Mouse (Mus musculus): Measurements from ENCODE around the gene Dpm2. TPM values are rescaled to one million over a fixed set of nuclear protein-coding genes. Genes with fewer than 3 reads are reported as not detected.

Dpm2 gene
- 100 and 110 TPM in 2 replicates for polyA plus RNA-seq (2012; rRNA removed)

DNA sequence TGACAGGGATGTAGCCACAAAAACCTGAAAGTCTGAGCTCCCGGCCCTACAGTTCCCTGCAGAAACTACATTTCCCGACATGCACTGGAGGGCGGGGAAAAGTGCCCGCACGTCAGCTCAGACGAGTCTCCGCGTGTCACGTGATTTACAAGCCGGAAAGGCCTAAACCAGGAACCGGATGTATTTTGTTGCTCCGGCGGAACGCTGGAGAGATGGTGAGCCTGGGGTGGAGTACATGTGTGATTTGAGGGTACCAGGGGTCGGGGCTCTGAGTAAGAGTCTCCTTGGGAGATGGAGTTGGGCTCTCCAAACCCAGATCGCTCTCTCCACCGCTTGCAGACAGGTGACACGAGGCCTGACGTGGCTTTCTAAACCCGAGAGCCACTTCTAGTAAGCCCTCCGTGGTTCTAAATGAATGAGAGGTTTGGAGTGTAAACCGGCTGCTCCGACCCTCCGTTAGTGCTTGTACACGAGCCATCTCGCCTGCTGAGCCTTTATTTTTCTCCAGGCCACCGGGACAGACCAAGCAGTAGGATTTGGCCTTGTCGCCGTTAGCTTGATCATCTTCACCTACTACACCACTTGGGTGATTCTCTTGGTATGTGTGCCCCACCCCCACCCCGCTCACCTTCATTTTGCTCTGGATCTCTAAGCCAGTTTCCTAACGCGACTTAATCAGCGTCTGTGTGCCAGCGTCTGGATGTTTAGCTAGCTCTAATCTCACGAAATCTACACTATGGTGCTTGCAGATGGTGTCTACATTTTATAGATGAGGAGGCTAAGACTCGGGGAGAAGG, at the start of gene Dpm2:
Dpm2 (plus strand) TSS at position 161 of the 797 bp plus-strand sequence.
- TF ChIP-seq CTCF (IDR thresholded peaks at IDR 0.05; ENCODE audit: control insufficient read depth, insufficient read depth, insufficient replicate concordance, low read depth, low read length), result no peak
- peak; percentile 63 for TF ChIP-seq POLR2A (IDR thresholded peaks at IDR 0.05; ENCODE audit: control insufficient read depth, low read depth, low read length)
- peaks cover 2% of the 10 kb centered on the region for H3K27me3 ChIP-seq (ENCODE audit: control insufficient read depth, insufficient read depth, low read length)
- no peaks in the 10 kb centered on the region for H3K36me3 ChIP-seq (ENCODE audit: control insufficient read depth, insufficient read depth, low read length)
- H3K4me1 ChIP-seq (ENCODE audit: control insufficient read depth, insufficient read depth, low read length), result peaks cover 4% of the 10 kb centered on the region
- peak within 1 kb of the TSS; percentile 78 for H3K4me3 ChIP-seq (ENCODE audit: control insufficient read depth, low read depth, low read length)
- H3K27ac ChIP-seq (ENCODE audit: control insufficient read depth, insufficient read depth, low read depth, low read length), result peak within 1 kb of the TSS; percentile 57

DNA sequence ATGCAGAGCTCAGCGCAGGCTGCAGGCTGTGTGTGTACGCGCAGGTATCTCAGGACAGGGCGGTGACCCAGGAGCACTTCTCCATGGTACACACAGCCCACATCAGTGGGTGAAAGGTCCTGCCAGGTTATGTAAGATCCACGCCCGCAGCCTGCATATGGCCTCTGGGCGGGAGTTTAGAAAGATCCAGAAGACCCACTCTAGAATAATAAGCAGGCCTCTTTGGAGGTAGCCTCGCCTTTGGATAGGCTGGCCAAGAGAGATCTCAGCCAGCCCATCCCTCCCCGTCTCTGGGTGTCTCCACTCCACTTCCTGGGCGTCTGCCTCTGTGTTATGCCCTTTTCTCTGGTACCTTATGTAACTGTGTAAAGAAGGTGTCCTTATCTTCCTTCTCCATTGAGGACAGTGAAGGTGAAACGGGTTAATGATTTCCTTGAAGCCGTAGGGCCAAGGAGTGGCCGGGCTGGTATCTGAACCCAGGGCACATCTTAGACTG, 46.1 kb upstream of the Dpm2 start:
- Histone ChIP-seq H3K27ac (ENCODE audit: control insufficient read depth, insufficient read depth, low read depth, low read length) (no peak overlapping the region), H3K4me1 (ENCODE audit: control insufficient read depth, insufficient read depth, low read length) (peaks cover 2% of the 10 kb centered on the region; the same call in 1 of the 2 replicates), H3K36me3 (ENCODE audit: control insufficient read depth, insufficient read depth, low read length) (no peaks in the 10 kb centered on the region), H3K4me3 (ENCODE audit: control insufficient read depth, low read depth, low read length) (no peak overlapping the region), H3K27me3 (ENCODE audit: control insufficient read depth, insufficient read depth, low read length) (no peaks in the 10 kb centered on the region)
- TF ChIP-seq CTCF (IDR thresholded peaks at IDR 0.05; ENCODE audit: control insufficient read depth, insufficient read depth, insufficient replicate concordance, low read depth, low read length) (no peak), POLR2A (IDR thresholded peaks at IDR 0.05; ENCODE audit: control insufficient read depth, low read depth, low read length) (no peak)

DNA sequence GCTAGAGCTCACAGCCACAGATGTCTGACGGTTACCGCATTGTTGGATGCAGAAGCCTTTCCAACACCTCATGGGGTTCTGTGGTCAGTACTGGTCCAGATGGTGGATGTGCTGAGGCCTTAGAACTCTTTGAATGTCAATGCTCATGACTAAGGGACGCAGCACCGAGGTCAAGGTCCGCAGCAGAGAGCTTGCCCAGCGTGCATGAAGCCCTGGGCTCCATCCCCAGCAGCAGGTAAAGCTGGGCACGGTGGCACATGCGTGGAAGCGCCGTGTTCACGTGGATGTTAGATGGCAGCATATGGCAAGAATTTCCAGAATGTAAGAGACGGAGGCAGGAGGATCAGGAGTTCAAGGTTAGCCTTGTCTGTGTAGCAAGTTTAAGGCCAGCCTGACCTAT, 44.8 kb upstream of the Dpm2 start:
- no peaks in the 10 kb centered on the region for H3K4me1 ChIP-seq (ENCODE audit: control insufficient read depth, insufficient read depth, low read length)
- H3K36me3 ChIP-seq (ENCODE audit: control insufficient read depth, insufficient read depth, low read length), result no peaks in the 10 kb centered on the region
- no peak overlapping the region for H3K27ac ChIP-seq (ENCODE audit: control insufficient read depth, insufficient read depth, low read depth, low read length)
- TF ChIP-seq POLR2A (IDR thresholded peaks at IDR 0.05; ENCODE audit: control insufficient read depth, low read depth, low read length) (no peak), CTCF (IDR thresholded peaks at IDR 0.05; ENCODE audit: control insufficient read depth, insufficient read depth, insufficient replicate concordance, low read depth, low read length) (no peak)
- no peaks in the 10 kb centered on the region for H3K27me3 ChIP-seq (ENCODE audit: control insufficient read depth, insufficient read depth, low read length)
- no peak overlapping the region for H3K4me3 ChIP-seq (ENCODE audit: control insufficient read depth, low read depth, low read length)

DNA sequence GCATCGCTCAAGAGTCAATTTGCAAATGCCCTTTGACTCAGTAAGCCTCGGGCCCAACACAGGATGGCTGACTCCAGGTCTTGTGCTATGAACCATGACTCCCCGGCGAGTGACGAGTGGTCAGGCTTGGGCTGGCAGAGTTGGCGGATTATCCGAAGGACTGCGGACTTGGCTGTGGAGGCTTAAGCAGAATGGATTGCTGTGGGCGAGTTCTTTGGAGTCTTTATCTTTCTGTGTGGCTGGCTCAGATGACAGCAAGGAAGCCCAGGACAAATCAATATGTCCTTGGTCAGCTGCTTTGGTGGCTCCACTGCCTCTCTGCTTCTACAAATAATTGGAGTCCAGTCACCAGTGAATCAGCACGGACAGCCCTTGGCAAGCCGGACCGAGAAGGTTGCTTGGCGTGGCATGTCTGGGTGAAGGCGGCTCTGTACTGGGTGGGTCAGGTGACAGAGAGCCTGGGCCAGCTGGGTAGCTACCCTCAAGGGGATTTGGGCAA, 43.1 kb upstream of the Dpm2 start:
- H3K27me3 ChIP-seq (ENCODE audit: control insufficient read depth, insufficient read depth, low read length), result no peaks in the 10 kb centered on the region
- TF ChIP-seq CTCF (IDR thresholded peaks at IDR 0.05; ENCODE audit: control insufficient read depth, insufficient read depth, insufficient replicate concordance, low read depth, low read length) (no peak), POLR2A (IDR thresholded peaks at IDR 0.05; ENCODE audit: control insufficient read depth, low read depth, low read length) (no peak)
- H3K36me3 ChIP-seq (ENCODE audit: control insufficient read depth, insufficient read depth, low read length), result no peaks in the 10 kb centered on the region
- no peaks in the 10 kb centered on the region for H3K4me1 ChIP-seq (ENCODE audit: control insufficient read depth, insufficient read depth, low read length)
- no peak overlapping the region for H3K4me3 ChIP-seq (ENCODE audit: control insufficient read depth, low read depth, low read length)
- H3K27ac ChIP-seq (ENCODE audit: control insufficient read depth, insufficient read depth, low read depth, low read length), result no peak overlapping the region

DNA sequence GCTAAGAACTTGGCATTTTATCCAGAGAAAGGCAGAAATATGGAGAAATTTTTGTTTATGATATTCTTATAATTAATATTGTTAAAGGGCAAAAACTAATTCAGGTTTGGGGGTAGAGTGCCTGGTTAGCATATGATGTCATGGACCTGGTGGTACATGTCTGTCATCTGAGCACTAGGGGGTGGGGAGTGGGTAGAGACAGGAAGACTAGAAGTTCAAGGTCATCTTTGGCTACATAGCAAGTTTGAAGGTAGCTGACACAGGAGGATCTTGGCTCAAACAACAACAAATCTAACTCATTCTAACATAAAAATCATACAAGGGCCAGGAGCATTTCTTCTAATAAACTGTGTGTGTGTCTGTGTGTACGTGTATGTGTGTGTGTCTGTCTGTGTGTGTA, 42.3 kb upstream of the Dpm2 start:
- Histone ChIP-seq H3K27me3 (ENCODE audit: control insufficient read depth, insufficient read depth, low read length) (no peaks in the 10 kb centered on the region), H3K27ac (ENCODE audit: control insufficient read depth, insufficient read depth, low read depth, low read length) (no peak overlapping the region), H3K4me1 (ENCODE audit: control insufficient read depth, insufficient read depth, low read length) (no peaks in the 10 kb centered on the region), H3K36me3 (ENCODE audit: control insufficient read depth, insufficient read depth, low read length) (no peaks in the 10 kb centered on the region), H3K4me3 (ENCODE audit: control insufficient read depth, low read depth, low read length) (no peak overlapping the region)
- TF ChIP-seq POLR2A (IDR thresholded peaks at IDR 0.05; ENCODE audit: control insufficient read depth, low read depth, low read length) (no peak), CTCF (IDR thresholded peaks at IDR 0.05; ENCODE audit: control insufficient read depth, insufficient read depth, insufficient replicate concordance, low read depth, low read length) (no peak)

DNA sequence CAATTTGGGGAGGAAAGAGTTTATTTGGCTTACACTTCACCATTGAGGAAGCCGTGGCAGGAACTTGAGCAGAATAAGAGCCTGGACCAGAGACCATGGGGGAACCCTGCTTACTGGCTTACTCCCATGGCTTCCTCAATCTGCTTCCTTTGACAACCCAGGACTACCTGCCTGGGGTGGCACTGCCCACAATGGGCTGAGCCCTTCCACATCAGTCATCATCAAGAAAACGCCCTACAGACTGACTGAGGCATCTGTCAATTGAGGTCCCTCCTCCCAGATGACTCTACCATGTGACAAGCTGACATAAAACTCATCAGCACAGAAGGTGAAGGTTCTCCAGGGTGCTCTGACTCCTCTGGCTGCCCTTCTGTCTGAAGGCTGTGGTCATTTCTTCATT, 40.2 kb upstream of the Dpm2 start:
- H3K27me3 ChIP-seq (ENCODE audit: control insufficient read depth, insufficient read depth, low read length), result no peaks in the 10 kb centered on the region
- no peaks in the 10 kb centered on the region for H3K36me3 ChIP-seq (ENCODE audit: control insufficient read depth, insufficient read depth, low read length)
- no peak overlapping the region for H3K27ac ChIP-seq (ENCODE audit: control insufficient read depth, insufficient read depth, low read depth, low read length)
- peaks cover 7% of the 10 kb centered on the region for H3K4me1 ChIP-seq (ENCODE audit: control insufficient read depth, insufficient read depth, low read length)
- TF ChIP-seq POLR2A (IDR thresholded peaks at IDR 0.05; ENCODE audit: control insufficient read depth, low read depth, low read length) (no peak), CTCF (IDR thresholded peaks at IDR 0.05; ENCODE audit: control insufficient read depth, insufficient read depth, insufficient replicate concordance, low read depth, low read length) (no peak)
- H3K4me3 ChIP-seq (ENCODE audit: control insufficient read depth, low read depth, low read length), result no peak overlapping the region

DNA sequence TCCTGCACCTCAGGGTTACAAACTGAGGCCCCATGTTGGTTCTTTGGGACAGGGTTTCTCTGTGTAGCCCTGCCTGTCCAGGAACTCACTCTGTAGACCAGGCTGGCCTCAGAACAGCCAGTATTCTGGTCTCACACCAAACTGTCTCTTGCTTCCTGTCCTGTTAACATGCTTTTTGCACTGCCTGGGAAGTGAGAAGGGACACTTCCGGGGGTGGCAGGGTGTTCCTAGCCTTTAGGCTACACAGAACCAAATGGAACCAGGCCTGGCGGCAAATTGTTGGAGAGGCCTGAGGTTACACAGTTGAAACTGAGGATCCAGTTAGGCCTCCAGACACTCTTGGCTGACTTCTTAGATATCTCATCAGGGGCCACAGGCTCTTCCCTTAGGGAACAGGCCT, 37.5 kb upstream of the Dpm2 start:
- no peaks in the 10 kb centered on the region for H3K36me3 ChIP-seq (ENCODE audit: control insufficient read depth, insufficient read depth, low read length)
- no peaks in the 10 kb centered on the region for H3K27me3 ChIP-seq (ENCODE audit: control insufficient read depth, insufficient read depth, low read length)
- TF ChIP-seq CTCF (IDR thresholded peaks at IDR 0.05; ENCODE audit: control insufficient read depth, insufficient read depth, insufficient replicate concordance, low read depth, low read length) (no peak), POLR2A (IDR thresholded peaks at IDR 0.05; ENCODE audit: control insufficient read depth, low read depth, low read length) (no peak)
- no peak overlapping the region for H3K27ac ChIP-seq (ENCODE audit: control insufficient read depth, insufficient read depth, low read depth, low read length)
- peaks cover 21% of the 10 kb centered on the region for H3K4me1 ChIP-seq (ENCODE audit: control insufficient read depth, insufficient read depth, low read length)
- H3K4me3 ChIP-seq (ENCODE audit: control insufficient read depth, low read depth, low read length), result no peak overlapping the region

Data from testis, adult 2 months (tissue).